Mouse (Mus musculus) small intestine, adult 2 months (tissue): ENCODE measurements around the gene Flot1. TPM values are rescaled to one million over a fixed set of nuclear protein-coding genes. Genes with fewer than 3 reads are reported as not detected.

Experiments
- H3K27ac ChIP-seq: fragments of 200-500 bp; 2 replicates; pipeline ENCODE4 v1.5.1; 2012; ENCODE audit warnings: low read depth, low read length, control low read depth, inconsistent platforms; ENCODE audit not compliant: insufficient read depth
- H3K27me3 ChIP-seq: fragments of 200-500 bp; 2 replicates; pipeline ENCODE4 v1.6.1; 2012; ENCODE audit warnings: mild to moderate bottlenecking, moderate library complexity, low read length, inconsistent platforms; ENCODE audit not compliant: control insufficient read depth, insufficient read depth
- H3K36me3 ChIP-seq: fragments of 200-500 bp; 2 replicates; pipeline ENCODE4 v1.6.1; 2012; ENCODE audit warnings: mild to moderate bottlenecking, low read length, control low read depth, inconsistent platforms; ENCODE audit not compliant: control insufficient read depth, insufficient read depth
- H3K4me1 ChIP-seq: fragments of 200-500 bp; 2 replicates; pipeline ENCODE4 v1.6.1; 2012; ENCODE audit warnings: low read length, inconsistent platforms, mixed read lengths; ENCODE audit not compliant: control insufficient read depth, insufficient read depth, insufficient read length
- H3K4me3 ChIP-seq: fragments of 200-500 bp; 2 replicates; pipeline ENCODE4 v1.5.1; 2012; ENCODE audit warnings: low read depth, mild to moderate bottlenecking, control low read depth, inconsistent platforms, low read length, moderate library complexity
- CTCF ChIP-seq: fragments of 200-500 bp; IDR thresholded peaks from 2 replicates; pipeline ENCODE4 v1.5.1; 2012; ENCODE audit warnings: low read depth, mild to moderate bottlenecking, control low read depth, inconsistent platforms, low read length, moderate library complexity, mixed read lengths; ENCODE audit not compliant: insufficient replicate concordance, insufficient read length; ENCODE audit errors: extremely low read depth
- POLR2A ChIP-seq: fragments of 200-500 bp; IDR thresholded peaks from 2 replicates; pipeline ENCODE4 v1.6.1; 2012; ENCODE audit warnings: low read depth, mild to moderate bottlenecking, control low read depth, inconsistent platforms, low read length, moderate library complexity
- WGBS: fragments of 180-500 bp; shearing (Covaris S2); methylation state at CpG from one replicate; pipeline ENCODE4 v1.1.7; 2018; 5-methylcytosine and 5-hydroxymethylcytosine counted together
- polyA plus RNA-seq: library from polyadenylated mRNA; depleted of rRNA; stranded (reverse); fragments of >200 nt; gene quantifications from 2 replicates; pipeline ENCODE4 v1.2.3, GENCODE M21; 2012

Flot1 gene
- polyA plus RNA-seq, 1 experiment = 53.2 TPM

GRCm38 (mm10) chr17:35810900-35811648 is 12.0 kb upstream of the Flot1 start:
- peaks cover 27% of the 10 kb centered on the region; the same call in 1 of the 2 replicates for H3K4me1 ChIP-seq
- no peak for TF ChIP-seq POLR2A
- TF ChIP-seq CTCF = no peak
- H3K36me3 ChIP-seq = no peaks in the 10 kb centered on the region
- H3K27me3 ChIP-seq = no peaks in the 10 kb centered on the region
- 0 out of 2 replicates have a peak overlapping the region, but pooled peaks have one; percentile 12 for H3K27ac ChIP-seq
- 65% methylated on average over 5 of the region's 5 CpGs for WGBS
- H3K4me3 ChIP-seq = no peak overlapping the region

GRCm38 (mm10) chr17:35812307-35812706 is 10.7 kb upstream of the Flot1 start:
- Histone ChIP-seq H3K27ac (peak overlapping the region; percentile 65), H3K4me3 (no peak overlapping the region), H3K4me1 (peaks cover 27% of the 10 kb centered on the region; the same call in 1 of the 2 replicates), H3K27me3 (no peaks in the 10 kb centered on the region), H3K36me3 (no peaks in the 10 kb centered on the region)
- TF ChIP-seq POLR2A = no peak
- TF ChIP-seq CTCF = no peak
- 82% methylated on average over 5 of the region's 5 CpGs for WGBS

GRCm38 (mm10) chr17:35812736-35813135 is 10.3 kb upstream of the Flot1 start:
- Histone ChIP-seq H3K36me3 (no peaks in the 10 kb centered on the region), H3K27ac (peak overlapping the region; percentile 65), H3K27me3 (no peaks in the 10 kb centered on the region), H3K4me3 (no peak overlapping the region), H3K4me1 (peaks cover 27% of the 10 kb centered on the region; the same call in 1 of the 2 replicates)
- 57% methylated on average over 6 of the region's 6 CpGs for WGBS
- TF ChIP-seq CTCF (no peak), POLR2A (no peak)

GRCm38 (mm10) chr17:35813245-35813647 is 9.8 kb upstream of the Flot1 start:
- Histone ChIP-seq H3K27ac (peak overlapping the region; percentile 65), H3K27me3 (no peaks in the 10 kb centered on the region), H3K4me3 (no peak overlapping the region), H3K4me1 (peaks cover 27% of the 10 kb centered on the region; the same call in 1 of the 2 replicates), H3K36me3 (no peaks in the 10 kb centered on the region)
- whole genome bisulfite sequencing = 8% methylated on average over 7 of the region's 7 CpGs
- TF ChIP-seq POLR2A = no peak
- no peak for TF ChIP-seq CTCF

GRCm38 (mm10) chr17:35813653-35814052 is 9.4 kb upstream of the Flot1 start:
- Histone ChIP-seq H3K4me3 (no peak overlapping the region), H3K4me1 (peaks cover 27% of the 10 kb centered on the region; the same call in 1 of the 2 replicates), H3K36me3 (no peaks in the 10 kb centered on the region), H3K27me3 (no peaks in the 10 kb centered on the region), H3K27ac (peak overlapping the region; percentile 65)
- 21% methylated on average over 7 of the region's 7 CpGs for WGBS
- TF ChIP-seq POLR2A (no peak), CTCF (no peak)

GRCm38 (mm10) chr17:35814678-35815077 is 8.4 kb upstream of the Flot1 start:
- Histone ChIP-seq H3K27me3 (no peaks in the 10 kb centered on the region), H3K36me3 (no peaks in the 10 kb centered on the region), H3K4me1 (peaks cover 27% of the 10 kb centered on the region; the same call in 1 of the 2 replicates), H3K4me3 (no peak overlapping the region), H3K27ac (peak overlapping the region; percentile 19; the same call in 1 of the 2 replicates)
- TF ChIP-seq POLR2A = no peak
- TF ChIP-seq CTCF = no peak
- WGBS = 9% methylated on average over 6 of the region's 6 CpGs

- no peak overlapping the region for H3K4me3 ChIP-seq
- peaks cover 27% of the 10 kb centered on the region; the same call in 1 of the 2 replicates for H3K4me1 ChIP-seq
- H3K36me3 ChIP-seq = no peaks in the 10 kb centered on the region
- H3K27ac ChIP-seq = peak overlapping the region; percentile 38; the same call in 1 of the 2 replicates
- no peaks in the 10 kb centered on the region for H3K27me3 ChIP-seq
- TF ChIP-seq POLR2A (no peak), CTCF (no peak)
- WGBS = 28% methylated on average over 7 of the region's 7 CpGs
Observed at GRCm38 (mm10) chr17:35815836-35816235, 7.2 kb upstream of the Flot1 start.
